Mouse (Mus musculus) intestine, embryonic 16.5 days (tissue): ENCODE measurements around the gene Togaram2. TPM values are rescaled to one million over a fixed set of nuclear protein-coding genes. Genes with fewer than 3 reads are reported as not detected.

Experiments
- ATAC-seq: fragments of 200-750 bp; cut with Nextera tagmentation; 2 replicates; pipeline ENCODE4 v1.8.0; 2017; ENCODE audit warnings: moderate TSS enrichment, moderate library complexity
- H3K27ac ChIP-seq: fragments of 300-500 bp; sonication (generic); 2 replicates; pipeline ENCODE4 v1.5.1; 2014; ENCODE audit warnings: mild to moderate bottlenecking, low read length
- H3K27me3 ChIP-seq: fragments of 300-500 bp; sonication (generic); replicated peaks from 2 replicates; pipeline ENCODE4 v1.6.1; 2014; ENCODE audit warnings: low read length, control low read depth, mixed read lengths; ENCODE audit not compliant: control insufficient read depth, insufficient read depth
- H3K36me3 ChIP-seq: fragments of 300-500 bp; sonication (generic); 2 replicates; pipeline ENCODE4 v1.6.1; 2014; ENCODE audit warnings: low read length, control low read depth; ENCODE audit not compliant: control insufficient read depth, insufficient read depth
- H3K4me1 ChIP-seq: fragments of 300-500 bp; sonication (generic); 2 replicates; pipeline ENCODE4 v1.6.1; 2014; ENCODE audit warnings: low read length, control low read depth, mixed read lengths; ENCODE audit not compliant: control insufficient read depth, insufficient read depth
- H3K4me2 ChIP-seq: fragments of 300-500 bp; sonication (generic); 2 replicates; pipeline ENCODE4 v1.6.1; 2014; ENCODE audit warnings: low read depth, low read length, control low read depth
- H3K4me3 ChIP-seq: fragments of 300-500 bp; sonication (generic); 2 replicates; pipeline ENCODE4 v1.5.1; 2014; ENCODE audit warnings: mild to moderate bottlenecking, low read length
- H3K9ac ChIP-seq: fragments of 300-500 bp; sonication (generic); 2 replicates; pipeline ENCODE4 v1.6.1; 2014; ENCODE audit warnings: low read depth, low read length
- H3K9me3 ChIP-seq: fragments of 300-500 bp; sonication (generic); 2 replicates; pipeline ENCODE4 v1.6.1; 2016; ENCODE audit warnings: low read length, control low read depth; ENCODE audit not compliant: control insufficient read depth
- WGBS: fragments of 180-500 bp; shearing (Covaris S2); extraction: QIAGEN DNeasy Blood & Tissue Kit; methylation state at CpG from one replicate; pipeline ENCODE4 v1.1.7; 2014; 5-methylcytosine and 5-hydroxymethylcytosine counted together
- polyA plus RNA-seq: library from polyadenylated mRNA; unstranded; fragments of >200 nt; fragmentation: Nextera tagmentation; extraction: Ambion mirVana; gene quantifications from 2 replicates; pipeline ENCODE4 v1.2.1, GENCODE M21; 2015

The Togaram2 gene
- polyA plus RNA-seq, 1 experiment from 2014 or later, result 0.45 TPM

GRCm38 (mm10) chr17:71705550-71706480 lies 32.8 kb downstream of the Togaram2 start:
- no peaks in the 10 kb centered on the region for H3K9me3 ChIP-seq
- peaks cover 4% of the 10 kb centered on the region; the same call in 1 of the 2 replicates for H3K4me1 ChIP-seq
- no peak for ATAC-seq
- WGBS, result 75% methylated on average over 14 of the region's 14 CpGs
- no peak overlapping the region for H3K4me2 ChIP-seq
- H3K9ac ChIP-seq, result no peak overlapping the region
- no peak overlapping the region for H3K4me3 ChIP-seq
- H3K36me3 ChIP-seq, result no peaks in the 10 kb centered on the region
- no peaks in the 10 kb centered on the region for H3K27me3 ChIP-seq
- H3K27ac ChIP-seq, result no peak overlapping the region

- no peaks in the 10 kb centered on the region for H3K36me3 ChIP-seq
- H3K4me2 ChIP-seq, result no peak overlapping the region
- no peak overlapping the region for H3K9ac ChIP-seq
- no peak overlapping the region for H3K4me3 ChIP-seq
- WGBS, result 59% methylated on average over 4 of the region's 4 CpGs
- H3K4me1 ChIP-seq, result peaks cover 4% of the 10 kb centered on the region; the same call in 1 of the 2 replicates
- no peaks in the 10 kb centered on the region for H3K27me3 ChIP-seq
- H3K9me3 ChIP-seq, result no peaks in the 10 kb centered on the region
- ATAC-seq, result no peak
- H3K27ac ChIP-seq, result no peak overlapping the region
Measured at GRCm38 (mm10) chr17:71707715-71708114, 34.7 kb downstream of the Togaram2 start.

- H3K27me3 ChIP-seq, result no peaks in the 10 kb centered on the region
- no peak overlapping the region for H3K4me3 ChIP-seq
- no peak for ATAC-seq
- H3K9me3 ChIP-seq, result no peaks in the 10 kb centered on the region
- H3K4me1 ChIP-seq, result no peaks in the 10 kb centered on the region
- no peak overlapping the region for H3K9ac ChIP-seq
- WGBS, result 77% methylated on average over 6 of the region's 6 CpGs
- no peak overlapping the region for H3K27ac ChIP-seq
- H3K36me3 ChIP-seq, result no peaks in the 10 kb centered on the region
- H3K4me2 ChIP-seq, result no peak overlapping the region
Measured at GRCm38 (mm10) chr17:71712279-71712678, 39.2 kb downstream of the Togaram2 start.

- Histone ChIP-seq H3K27me3 (no peaks in the 10 kb centered on the region), H3K4me3 (no peak overlapping the region), H3K36me3 (no peaks in the 10 kb centered on the region), H3K27ac (no peak overlapping the region), H3K4me2 (no peak overlapping the region), H3K4me1 (no peaks in the 10 kb centered on the region), H3K9ac (no peak overlapping the region), H3K9me3 (no peaks in the 10 kb centered on the region)
- WGBS, result 72% methylated on average over 3 of the region's 3 CpGs
- ATAC-seq, result no peak
Measured at GRCm38 (mm10) chr17:71715034-71715433, 42.0 kb downstream of the Togaram2 start.

- H3K9ac ChIP-seq, result no peak overlapping the region
- no peak for ATAC-seq
- H3K4me1 ChIP-seq, result no peaks in the 10 kb centered on the region
- H3K4me3 ChIP-seq, result no peak overlapping the region
- H3K27me3 ChIP-seq, result no peaks in the 10 kb centered on the region
- H3K4me2 ChIP-seq, result no peak overlapping the region
- no peaks in the 10 kb centered on the region for H3K36me3 ChIP-seq
- no peaks in the 10 kb centered on the region for H3K9me3 ChIP-seq
- no peak overlapping the region for H3K27ac ChIP-seq
- 89% methylated on average over 8 of the region's 8 CpGs for WGBS
Measured at GRCm38 (mm10) chr17:71717881-71718625, 45.0 kb downstream of the Togaram2 start.

GRCm38 (mm10) chr17:71720434-71720833 lies 47.4 kb downstream of the Togaram2 start:
- H3K27ac ChIP-seq, result no peak overlapping the region
- no peaks in the 10 kb centered on the region for H3K36me3 ChIP-seq
- no peak for ATAC-seq
- H3K27me3 ChIP-seq, result no peaks in the 10 kb centered on the region
- H3K4me3 ChIP-seq, result no peak overlapping the region
- H3K4me2 ChIP-seq, result no peak overlapping the region
- no peak overlapping the region for H3K9ac ChIP-seq
- H3K4me1 ChIP-seq, result no peaks in the 10 kb centered on the region
- H3K9me3 ChIP-seq, result no peaks in the 10 kb centered on the region

- Histone ChIP-seq H3K36me3 (no peaks in the 10 kb centered on the region), H3K4me2 (no peak overlapping the region), H3K27ac (no peak overlapping the region), H3K27me3 (no peaks in the 10 kb centered on the region), H3K4me3 (no peak overlapping the region), H3K9ac (no peak overlapping the region), H3K9me3 (no peaks in the 10 kb centered on the region), H3K4me1 (no peaks in the 10 kb centered on the region)
- ATAC-seq, result no peak
- 56% methylated on average over 3 of the region's 3 CpGs for WGBS
Measured at GRCm38 (mm10) chr17:71721019-71721418, 48.0 kb downstream of the Togaram2 start.

- no peak overlapping the region for H3K4me3 ChIP-seq
- H3K4me1 ChIP-seq, result no peaks in the 10 kb centered on the region
- no peaks in the 10 kb centered on the region for H3K36me3 ChIP-seq
- no peak overlapping the region for H3K27ac ChIP-seq
- no peaks in the 10 kb centered on the region for H3K9me3 ChIP-seq
- no peak for ATAC-seq
- H3K4me2 ChIP-seq, result no peak overlapping the region
- H3K27me3 ChIP-seq, result no peaks in the 10 kb centered on the region
- no peak overlapping the region for H3K9ac ChIP-seq
- 35% methylated on average over 2 of the region's 2 CpGs for WGBS
Measured at GRCm38 (mm10) chr17:71730655-71731054, 57.6 kb downstream of the Togaram2 start.

- no peak overlapping the region for H3K27ac ChIP-seq
- H3K4me3 ChIP-seq, result no peak overlapping the region
- no peaks in the 10 kb centered on the region for H3K4me1 ChIP-seq
- no peaks in the 10 kb centered on the region for H3K9me3 ChIP-seq
- no peak overlapping the region for H3K9ac ChIP-seq
- no peaks in the 10 kb centered on the region for H3K36me3 ChIP-seq
- H3K4me2 ChIP-seq, result no peak overlapping the region
- no peaks in the 10 kb centered on the region for H3K27me3 ChIP-seq
- no peak for ATAC-seq
- WGBS, result 49% methylated on average over 3 of the region's 3 CpGs
Measured at GRCm38 (mm10) chr17:71736442-71736841, 63.4 kb downstream of the Togaram2 start.
